8 mouse cellular contexts compared by ENCODE assay signal in the genomic region with DNA sequence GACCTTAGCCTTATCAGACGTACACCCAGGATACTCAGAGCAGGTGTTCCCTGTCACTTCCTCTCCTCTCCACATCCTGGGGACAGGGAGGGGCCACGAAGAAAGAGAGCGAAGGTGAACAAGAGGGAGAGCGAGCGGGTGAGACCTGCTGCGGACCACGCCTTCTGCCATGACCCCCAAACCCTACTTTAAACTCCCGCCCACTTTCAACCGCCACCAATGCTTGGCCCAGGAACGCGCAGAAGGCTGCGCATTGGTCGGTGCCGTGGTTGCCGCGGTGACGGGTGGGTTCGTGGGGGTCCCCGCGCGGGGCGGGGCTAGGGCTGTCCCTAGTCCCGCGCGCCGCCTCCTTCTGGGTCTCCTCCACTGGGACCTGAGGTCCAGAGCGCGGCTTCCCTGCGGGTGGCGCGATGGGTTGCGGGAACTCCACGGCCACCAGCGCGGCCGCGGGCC. TPM values are rescaled to one million over a fixed set of nuclear protein-coding genes. Genes with fewer than 3 reads are reported as not detected.
DNase-seq lines count a peak whose midpoint lies in the region; ATAC-seq and TF ChIP-seq lines count a peak whose summit lies in the region.

Gene 1500009L16Rik, plus strand, starts transcription at position 287 of the 453 bp plus-strand sequence.

- no peaks in the 10 kb centered on the region for H3K4me1 ChIP-seq in brown adipose tissue, adult 24 weeks (ENCODE audit: control insufficient read depth, insufficient read depth, insufficient read length, low read length)
- peaks cover 10% of the 10 kb centered on the region for H3K4me1 ChIP-seq in forebrain, embryonic 12.5 days
- H3K4me1 ChIP-seq in liver, postnatal 0 days (ENCODE audit: insufficient read depth): peaks cover 17% of the 10 kb centered on the region
- no peaks in the 10 kb centered on the region for H3K4me1 ChIP-seq in neural tube, embryonic 14.5 days (ENCODE audit: control insufficient read depth, insufficient read depth, low read length)

- ATAC-seq in forebrain, embryonic 12.5 days (ENCODE audit: low FRiP score): peak; percentile 99
- peak; percentile 44; the same call in 1 of the 2 replicates for ATAC-seq in liver, postnatal 0 days
- ATAC-seq in neural tube, embryonic 14.5 days (ENCODE audit: low read depth): peak; percentile 99

- H3K36me3 ChIP-seq in forebrain, embryonic 12.5 days (replicated peaks): no peaks in the 10 kb centered on the region
- H3K36me3 ChIP-seq in liver, postnatal 0 days (replicated peaks; ENCODE audit: insufficient read depth, low read length): no peaks in the 10 kb centered on the region
- H3K36me3 ChIP-seq in neural tube, embryonic 14.5 days (ENCODE audit: control insufficient read depth, insufficient read depth, low read length): no peaks in the 10 kb centered on the region

- peak; percentile 75 for DNase-seq in MN1 (ENCODE audit: low spot score)
- DNase-seq in heart, postnatal 25 days (ENCODE audit: low spot score): peak; percentile 53
- peak; percentile 52 to 63 for DNase-seq in layer of hippocampus, adult 18-20 months (ENCODE audit: low spot score in 2 of 2)
- peak; percentile 46 for DNase-seq in liver, postnatal 0 days
- DNase-seq in thymus, postnatal 10 days (ENCODE audit: low spot score in 2 of 2): peak; percentile 79 to 80

- no peaks in the 10 kb centered on the region; the same call in 1 of the 2 replicates for H3K9me3 ChIP-seq in forebrain, embryonic 12.5 days
- no peaks in the 10 kb centered on the region for H3K9me3 ChIP-seq in liver, postnatal 0 days (ENCODE audit: low read length)
- H3K9me3 ChIP-seq in neural tube, embryonic 14.5 days (ENCODE audit: control insufficient read depth, low read length): no peaks in the 10 kb centered on the region

- under 1% methylated on average over 35 of the region's 37 CpGs for WGBS in forebrain, embryonic 12.5 days
- WGBS in liver, postnatal 0 days (ENCODE audit: insufficient replicate concordance): 7% methylated on average over 35 of the region's 37 CpGs
- under 1% methylated on average over 37 of the region's 37 CpGs for WGBS in neural tube, embryonic 14.5 days

- no peak within 1 kb of the TSS for H3K27ac ChIP-seq in brown adipose tissue, adult 24 weeks (replicated peaks; ENCODE audit: low read depth, low read length)
- no peak within 1 kb of the TSS; the same call in 1 of the 2 replicates for H3K27ac ChIP-seq in forebrain, embryonic 12.5 days
- H3K27ac ChIP-seq in liver, postnatal 0 days (ENCODE audit: low read depth): no peak within 1 kb of the TSS
- no peak within 1 kb of the TSS for H3K27ac ChIP-seq in neural tube, embryonic 14.5 days (ENCODE audit: low read depth, low read length)

- H3K4me2 ChIP-seq in forebrain, embryonic 12.5 days: peak within 1 kb of the TSS; percentile 76
- H3K4me2 ChIP-seq in liver, postnatal 0 days (ENCODE audit: low read depth, low read length): peak within 1 kb of the TSS; percentile 87
- H3K4me2 ChIP-seq in neural tube, embryonic 14.5 days (ENCODE audit: low read depth, low read length): peak within 1 kb of the TSS; percentile 75

- no peak for TF ChIP-seq EP300 in liver, postnatal 0 days (IDR thresholded peaks at IDR 0.05; ENCODE audit: low read depth)

- intact Hi-C loops in heart, postnatal 25 days (cut with DNase I): loop anchor here (5.0 kb wide), 1 partner anchor 55 kb away; no protein-coding TSS in a partner anchor

- TF ChIP-seq CTCF in liver, postnatal 0 days (IDR thresholded peaks at IDR 0.05; ENCODE audit: low read depth): no peak

- peak within 1 kb of the TSS; percentile 54 for H3K4me3 ChIP-seq in brown adipose tissue, adult 24 weeks (ENCODE audit: insufficient read depth, low read depth, low read length)
- peak within 1 kb of the TSS; percentile 67 for H3K4me3 ChIP-seq in forebrain, embryonic 12.5 days (replicated peaks)
- H3K4me3 ChIP-seq in liver, postnatal 0 days (ENCODE audit: low read depth, low read length): peak within 1 kb of the TSS; percentile 53
- peak within 1 kb of the TSS; percentile 75 for H3K4me3 ChIP-seq in neural tube, embryonic 14.5 days (ENCODE audit: low read depth, low read length)

- H3K27me3 ChIP-seq in forebrain, embryonic 12.5 days: 0 out of 2 replicates have a peak, but pooled peaks cover 8% of the 10 kb centered on the region
- H3K27me3 ChIP-seq in liver, postnatal 0 days (ENCODE audit: insufficient read depth, low read length): peaks cover 5% of the 10 kb centered on the region; the same call in 1 of the 2 replicates
- no peaks in the 10 kb centered on the region for H3K27me3 ChIP-seq in neural tube, embryonic 14.5 days (ENCODE audit: control insufficient read depth, insufficient read depth, low read length)

- peak within 1 kb of the TSS; percentile 80 for H3K9ac ChIP-seq in forebrain, embryonic 12.5 days
- 0 out of 2 replicates have a peak within 1 kb of the TSS, but pooled peaks have one; percentile 21 for H3K9ac ChIP-seq in liver, postnatal 0 days (replicated peaks)
- peak within 1 kb of the TSS; percentile 71 for H3K9ac ChIP-seq in neural tube, embryonic 14.5 days (replicated peaks; ENCODE audit: low read depth, low read length)

RNA-seq across cellular contexts. Expression of gene 1500009L16Rik, which starts in this region (rescaled TPM):
- 1.8 TPM in 1 of 2 replicates, not detected in the other for polyA plus RNA-seq in brown adipose tissue, adult 24 weeks (2012; ENCODE audit: insufficient read depth, insufficient read length, missing spikeins)
- 36.4 and 36.6 TPM in 2 replicates for polyA plus RNA-seq in forebrain, embryonic 12.5 days (2016; fragmentation: Nextera tagmentation; extraction: Ambion mirVana)
- total RNA-seq in heart, postnatal 25 days (2021): 1 to 10 TPM; 4.4 to 6.1 TPM
- 10 to 100 TPM; 17.2 to 20.5 TPM for total RNA-seq in layer of hippocampus, adult 18-20 months (2021)
- 0.31 and 0.48 TPM in 2 replicates for polyA plus RNA-seq in liver, postnatal 0 days (2015; fragmentation: Nextera tagmentation; extraction: Ambion mirVana)
- 74.8 and 92.7 TPM in 2 replicates for polyA plus RNA-seq in neural tube, embryonic 14.5 days (2014; fragmentation: Nextera tagmentation; extraction: Ambion mirVana)

Comparison
In these comparisons a context has a peak if more than half of its experiments do, and no peak if none do; other contexts are left out.
1. RNA of gene 1500009L16Rik (polyA plus RNA-seq): 74.8 to 92.7 TPM in neural tube, embryonic 14.5 days and 36.4 to 36.6 TPM in forebrain, embryonic 12.5 days; 0.31 to 0.48 TPM in liver, postnatal 0 days and 1.8 TPM in brown adipose tissue, adult 24 weeks; every median in the first group is over 10 times any median in the second.
2. Peak in DNase-seq, ATAC-seq, H3K4me3 ChIP-seq, H3K9ac ChIP-seq and H3K4me2 ChIP-seq in liver, postnatal 0 days; RNA of the gene not detected or under 1 TPM.
3. ATAC-seq: peak in every context shown above with its lines; median percentile 99 in forebrain, embryonic 12.5 days; 99 in neural tube, embryonic 14.5 days; 44 in liver, postnatal 0 days.
4. H3K9ac ChIP-seq: peak in every context shown above with its lines; median percentile 80 in forebrain, embryonic 12.5 days; 71 in neural tube, embryonic 14.5 days; 21 in liver, postnatal 0 days.
5. Peak in every context shown above with its lines, with median percentiles within 50 percentile points of each other: DNase-seq, H3K4me3 ChIP-seq and H3K4me2 ChIP-seq.